Mouse (Mus musculus): Measurements from ENCODE around the gene Catsper4.

Catsper4 gene

DNA sequence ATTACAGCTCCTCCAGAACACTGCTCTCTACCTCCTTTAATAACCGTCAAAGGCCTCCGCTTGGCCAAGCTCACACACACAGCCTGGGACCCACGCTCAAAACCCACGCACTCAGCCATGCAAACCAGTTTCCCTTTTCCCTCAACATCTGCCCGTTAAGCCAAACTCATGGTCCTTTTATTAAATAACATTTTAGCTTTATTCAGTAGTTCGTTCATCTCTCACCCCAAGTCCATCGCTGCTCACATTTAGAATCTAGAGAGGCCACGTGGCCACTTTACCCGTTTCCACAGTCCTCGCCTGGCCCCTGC, 23.7 kb upstream of the Catsper4 start:
- no peak for DNase-seq (ENCODE audit: low spot score in 2 of 2)

- no peak for DNase-seq (ENCODE audit: low spot score in 2 of 2)
These were observed 23.1 kb upstream of the Catsper4 start for GRCm38 (mm10) chr4:134250116-134250929.

- DNase-seq (ENCODE audit: low spot score in 2 of 2): peak in 1 of 2 experiments; percentile 59
These were observed 22.5 kb upstream of the Catsper4 start for GRCm38 (mm10) chr4:134249651-134250050.

- no peak for DNase-seq (ENCODE audit: low spot score in 2 of 2)
These were observed 19.6 kb upstream of the Catsper4 start, which contains the start of gene Gm30191 for GRCm38 (mm10) chr4:134246719-134247258. TSS of gene Gm30191 (plus strand) at chr4:134246935.

- DNase-seq (ENCODE audit: low spot score in 2 of 2): no peak
These were observed 19.1 kb upstream of the Catsper4 start for GRCm38 (mm10) chr4:134246256-134246655.

- peak; percentile 92 to 94 for DNase-seq (ENCODE audit: low spot score in 2 of 2)
These were observed 18.1 kb upstream of the Catsper4 start, which contains the start of gene Zfp593 for GRCm38 (mm10) chr4:134245148-134245843. TSS of gene Zfp593 (minus strand) at chr4:134245592.

GRCm38 (mm10) chr4:134243516-134244250, 16.5 kb upstream of the Catsper4 start, which contains the start of gene E130218I03Rik:
TSS of gene E130218I03Rik (plus strand) at chr4:134243662.
- no peak for DNase-seq (ENCODE audit: low spot score in 2 of 2)

GRCm38 (mm10) chr4:134238686-134239085, 11.5 kb upstream of the Catsper4 start:
- no peak for DNase-seq (ENCODE audit: low spot score in 2 of 2)

DNA sequence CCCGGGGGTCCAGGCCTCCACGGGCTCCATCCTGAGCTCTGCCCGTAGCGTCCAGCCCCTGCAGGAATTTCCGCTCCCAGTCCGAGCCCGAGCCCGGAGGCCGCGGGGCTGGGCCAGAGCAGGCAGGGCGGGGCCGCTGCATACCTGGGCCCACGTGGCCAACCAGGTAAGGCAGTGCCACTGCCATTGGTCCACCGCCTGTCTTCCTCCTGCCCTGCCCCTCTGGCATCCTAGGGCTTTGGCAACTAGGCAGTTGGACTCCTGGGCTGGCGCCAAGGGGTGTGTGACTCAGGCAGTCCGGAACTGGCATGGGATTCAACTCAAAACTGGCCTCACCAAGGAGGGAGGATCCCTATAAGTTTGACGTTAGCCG, 11.1 kb upstream of the Catsper4 start, which contains the start of gene Cnksr1:
Cnksr1 (minus strand) TSS at position 121 of the 373 bp plus-strand sequence.
- DNase-seq (ENCODE audit: low spot score in 2 of 2): peak in 1 of 2 experiments; percentile 69

DNA sequence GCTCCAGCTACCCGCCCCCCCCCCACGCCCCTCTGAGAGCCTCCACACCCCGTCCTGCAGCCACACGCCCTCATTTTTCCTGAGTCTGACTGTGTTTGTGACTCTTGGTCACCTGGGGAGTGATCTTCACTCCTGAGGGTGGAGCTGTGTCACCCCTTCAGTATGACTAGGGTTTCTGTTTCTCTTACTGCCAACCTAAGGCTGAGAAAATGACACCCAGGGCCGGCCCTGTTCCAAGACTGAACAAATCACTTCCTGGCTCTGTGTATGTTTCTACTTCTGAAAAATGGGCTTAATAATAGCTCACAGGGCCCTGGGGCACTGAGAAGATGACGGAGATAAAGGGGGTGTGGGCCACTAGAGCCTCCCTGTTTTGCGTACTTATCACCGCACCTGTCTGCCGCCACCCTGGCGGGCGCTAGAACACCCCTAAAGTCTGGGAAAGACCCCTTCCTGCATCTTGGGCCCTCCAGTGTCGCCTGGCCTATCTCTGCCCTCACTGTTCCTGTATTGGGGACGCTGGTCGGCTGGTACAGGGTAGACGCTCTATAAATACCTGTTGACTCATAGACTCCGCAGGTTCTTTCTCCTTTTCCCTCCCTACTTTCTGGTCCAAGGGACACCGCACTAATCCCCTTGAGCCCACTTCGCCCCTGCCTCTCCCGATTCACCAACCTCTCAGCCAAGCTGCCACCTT, 10.5 kb upstream of the Catsper4 start:
- DNase-seq (ENCODE audit: low spot score in 2 of 2): no peak

GRCm38 (mm10) chr4:134234876-134235275, 7.7 kb upstream of the Catsper4 start:
- DNase-seq (ENCODE audit: low spot score in 2 of 2): no peak

DNA sequence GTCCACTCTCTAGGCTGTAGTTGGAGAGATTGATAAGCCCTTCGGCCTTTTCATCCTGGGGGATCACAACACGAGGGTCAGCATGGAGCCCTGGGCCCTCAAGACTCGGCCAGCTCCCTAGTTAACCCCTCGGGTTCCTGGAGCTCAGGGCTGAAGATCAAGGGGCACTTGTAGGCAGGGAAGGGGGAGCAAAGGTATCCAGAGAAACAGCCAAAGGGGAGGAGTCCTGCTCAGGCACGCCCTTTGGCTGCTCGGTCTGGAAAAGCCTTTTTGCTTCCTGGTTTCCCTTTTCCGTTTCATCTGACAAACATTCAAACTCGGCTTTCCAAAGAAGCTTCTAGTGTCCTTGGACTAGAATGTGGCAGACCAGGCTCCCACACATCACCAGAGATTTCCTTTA, 3.2 kb upstream of the Catsper4 start:
- DNase-seq (ENCODE audit: low spot score in 2 of 2): no peak

- DNase-seq (ENCODE audit: low spot score in 2 of 2): no peak
These were observed 4.2 kb downstream of the Catsper4 start for GRCm38 (mm10) chr4:134222793-134223600.

- no peak for DNase-seq (ENCODE audit: low spot score in 2 of 2)
These were observed 20.6 kb downstream of the Catsper4 start for GRCm38 (mm10) chr4:134206488-134207053.

DNA sequence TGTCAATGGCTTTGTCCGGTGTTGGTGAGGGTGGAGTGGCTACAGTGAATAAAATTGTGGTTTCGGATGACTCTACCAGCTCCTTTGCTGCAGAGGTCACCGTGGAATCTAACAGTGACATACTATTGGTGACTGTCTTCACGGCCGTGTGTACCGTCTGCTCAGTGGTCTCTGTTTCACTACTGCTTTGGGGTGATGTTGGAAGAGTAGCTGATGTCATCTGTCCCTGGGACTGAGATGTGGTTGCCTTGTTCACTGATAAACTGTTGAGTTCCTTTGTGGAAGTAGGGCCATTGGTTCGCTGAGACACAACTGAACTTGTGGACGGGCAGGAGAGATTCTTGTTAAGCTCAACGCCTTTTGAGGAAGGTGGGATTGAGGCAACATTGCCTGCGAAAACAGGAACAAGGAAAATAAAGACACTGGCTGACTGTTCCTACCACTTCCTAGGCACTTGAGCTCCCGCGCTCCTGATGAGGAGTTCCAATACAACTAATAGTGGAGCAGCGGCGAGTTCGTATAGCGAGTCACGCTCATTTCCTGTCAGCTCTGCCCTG, 23.8 kb downstream of the Catsper4 start:
- DNase-seq (ENCODE audit: low spot score in 2 of 2): no peak

DNA sequence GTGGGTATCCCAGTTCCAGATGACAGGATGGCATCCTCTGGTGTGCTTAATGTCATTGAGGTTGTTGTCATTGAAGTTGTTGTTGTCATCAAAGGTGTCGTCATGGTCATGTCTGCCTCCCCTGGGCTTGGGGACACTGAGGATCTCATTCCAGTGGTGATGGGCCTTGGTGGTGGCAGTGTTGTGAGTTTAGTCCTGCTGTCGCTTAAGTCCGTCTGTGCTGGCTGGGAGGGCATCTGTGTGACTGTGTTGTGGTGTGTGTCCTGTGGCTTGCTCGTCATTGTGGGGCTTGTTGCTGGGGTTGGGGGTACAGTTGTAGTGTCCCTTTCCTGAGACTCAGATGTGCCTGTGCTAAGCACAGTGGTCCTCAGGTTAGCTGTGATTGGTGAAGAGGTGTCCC, 24.3 kb downstream of the Catsper4 start, which contains the start of gene Gm7534:
Gm7534 (minus strand) TSS at position 101 of the 400 bp plus-strand sequence.
- DNase-seq (ENCODE audit: low spot score in 2 of 2): no peak

GRCm38 (mm10) chr4:134199371-134199770, 27.8 kb downstream of the Catsper4 start:
- no peak for DNase-seq (ENCODE audit: low spot score in 2 of 2)

- DNase-seq (ENCODE audit: low spot score in 2 of 2): peak in 1 of 2 experiments; percentile 8
These were observed 40.9 kb downstream of the Catsper4 start for GRCm38 (mm10) chr4:134186268-134186667.

- no peak for DNase-seq (ENCODE audit: low spot score in 2 of 2)
These were observed 41.6 kb downstream of the Catsper4 start for GRCm38 (mm10) chr4:134185569-134185968.

DNA sequence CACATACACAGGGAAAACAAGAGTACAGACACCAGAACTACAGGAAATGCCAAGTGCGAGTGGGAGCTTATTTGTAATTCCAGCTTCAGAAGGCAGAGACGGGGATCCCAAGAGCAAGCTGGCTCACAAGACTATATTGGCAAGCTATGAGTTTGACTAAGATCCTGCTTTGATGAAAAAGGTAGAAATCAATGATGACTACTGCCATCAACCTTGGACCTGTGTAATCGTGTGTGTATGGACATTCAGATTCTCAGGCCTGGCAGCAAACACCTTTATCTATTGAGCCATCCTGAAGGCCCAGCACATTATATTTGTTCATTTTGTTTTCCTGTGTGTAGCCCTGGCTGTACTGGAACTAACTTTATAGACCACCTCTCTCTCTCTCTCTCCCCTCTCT, 43.5 kb downstream of the Catsper4 start:
- no peak for DNase-seq (ENCODE audit: low spot score in 2 of 2)
